Mouse (Mus musculus) Patski (cell line): ENCODE measurements around the gene Swi5. TPM values are rescaled to one million over a fixed set of nuclear protein-coding genes. Genes with fewer than 3 reads are reported as not detected.

ENCODE experiments used
- ATAC-seq: fragments of 100-300 bp; one replicate; pipeline ENCODE4 v1.8.0; 2021
- CTCF ChIA-PET: fragments of 350-600 bp; sonication (Branson Sonifier 250); formaldehyde crosslinking; loops from one replicate; lab custom pipeline; 2022; ENCODE audit warnings: inconsistent platforms; lab: Charles Lee
- POLR2A ChIA-PET: fragments of 350-600 bp; sonication (Branson Sonifier 250); formaldehyde crosslinking; loops from one replicate; lab custom pipeline; 2022; ENCODE audit warnings: antibody characterized with exemption, inconsistent platforms; lab: Charles Lee
- DNase-seq: peaks from one replicate; pipeline ENCODE4 v3.0.0-alpha.2; 2011; ENCODE audit warnings: low read depth, low spot score
- H3K27me3 ChIP-seq: fragments of 371-371 bp; one replicate; pipeline ENCODE4 v1.5.1; 2021
- CTCF ChIP-seq: fragments of 100-300 bp; IDR thresholded peaks from one replicate; pipeline ENCODE4 v1.5.1; 2021
- in situ Hi-C: fragments of 300-500 bp; cut with MboI; formaldehyde crosslinking; loops from 3 replicates; pipeline ENCODE4 v1.11.1; 2018; ENCODE audit warnings: low pct_unique_long_range_greater_than_20kb, mixed read lengths
- polyA plus RNA-seq: library from polyadenylated mRNA; unstranded; gene quantifications from one replicate; pipeline ENCODE4 v1.2.3, GENCODE M21; 2021

Gene Swi5
- polyA plus RNA-seq, 1 experiment from 2014 or later, result 400 TPM

DNA sequence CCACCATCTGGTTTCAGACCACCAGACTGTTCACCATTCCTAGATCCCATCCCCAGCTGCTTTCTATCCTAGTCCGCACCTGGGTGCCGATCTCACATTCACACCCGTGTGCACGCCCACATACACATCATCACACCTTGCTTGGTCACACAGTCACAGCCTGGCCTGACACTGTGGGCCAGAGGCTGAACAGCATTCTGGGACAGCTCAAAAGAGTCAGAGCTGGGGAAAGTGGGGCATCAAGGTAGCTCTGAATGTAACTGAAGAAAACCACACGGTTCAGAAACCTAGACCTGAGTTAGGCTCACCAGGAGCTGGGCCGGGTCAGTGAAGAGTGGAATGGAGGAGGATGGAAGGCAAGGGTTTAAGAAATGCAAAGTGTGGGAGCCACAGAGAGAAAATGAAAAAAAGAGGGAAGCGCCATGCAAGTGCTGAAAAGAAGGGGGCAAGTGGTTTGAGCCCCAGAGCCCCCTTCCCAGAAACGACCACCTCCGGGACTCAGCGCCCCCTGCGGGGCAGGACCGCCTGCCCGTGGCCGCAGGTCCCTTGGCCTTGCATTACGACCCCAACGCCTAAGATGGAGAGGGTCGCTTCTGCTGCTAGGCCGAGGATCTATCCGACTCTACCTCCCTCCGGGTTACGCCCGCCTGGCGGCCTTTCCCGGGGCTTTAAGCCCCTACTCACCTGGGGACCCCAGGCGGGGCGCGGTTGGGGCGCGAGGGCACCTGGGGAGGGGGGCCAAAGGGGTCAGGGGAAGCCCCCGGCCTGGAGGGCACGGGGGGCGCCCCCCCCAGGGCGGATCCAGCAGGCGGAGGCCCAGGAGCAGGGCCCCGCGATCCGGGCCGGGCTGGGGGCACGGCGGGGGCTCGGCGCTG is 23.8 kb upstream of the Swi5 start:
- no peak for ATAC-seq
- in situ Hi-C loops, result loop anchor here (5.0 kb wide), 1 partner anchor 41 kb away; the partner anchor contains the start of genes Ciz1 and Dnm1
- DNase-seq, result no peak
- no peak for TF ChIP-seq CTCF
- POLR2A ChIA-PET, result interaction anchor here (2.6 kb wide), 1 partner anchor 7 kb away, joined by 7 read pairs; no protein-coding TSS in a partner anchor
- CTCF ChIA-PET, result no interaction called here
- no peaks in the 10 kb centered on the region for H3K27me3 ChIP-seq

DNA sequence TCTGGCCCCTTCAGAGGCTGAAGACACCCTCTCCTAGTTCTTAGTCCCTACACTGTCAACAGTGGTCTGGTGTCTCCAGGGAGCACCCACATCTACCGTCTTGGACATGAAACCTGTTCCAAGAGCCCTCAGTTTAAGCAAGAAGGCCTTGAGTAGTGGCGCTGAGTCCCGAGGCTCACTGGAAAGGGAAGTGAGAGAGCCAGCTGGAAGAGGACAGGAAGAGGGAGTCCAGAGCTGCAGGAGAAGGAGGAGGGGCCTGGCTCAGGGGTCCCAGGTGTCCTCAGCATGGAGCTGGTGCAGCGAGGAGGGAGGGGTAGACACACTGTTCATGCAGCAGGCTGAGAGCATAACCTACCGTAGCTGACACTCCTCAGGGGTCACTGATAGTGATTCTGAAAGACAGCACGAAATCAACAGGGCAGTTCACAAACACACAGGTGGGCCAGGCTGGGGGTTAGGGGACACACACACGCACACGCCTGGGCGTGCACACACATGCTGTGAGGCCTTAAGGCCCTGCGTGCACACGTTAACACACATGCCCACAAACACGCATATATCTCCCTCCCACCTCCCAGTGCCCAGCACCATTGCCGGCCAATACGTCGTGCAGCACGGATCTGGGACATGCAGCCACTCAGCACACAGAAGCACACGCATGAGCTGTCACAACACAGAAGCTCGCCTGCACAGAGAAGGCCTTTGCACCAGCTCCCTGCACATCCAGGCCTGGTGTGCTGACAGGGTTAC is 22.4 kb upstream of the Swi5 start:
- H3K27me3 ChIP-seq, result no peaks in the 10 kb centered on the region
- ATAC-seq, result no peak
- in situ Hi-C loops, result loop anchor here (5.0 kb wide), 1 partner anchor 42 kb away; the partner anchor contains the start of genes Ciz1 and Dnm1
- TF ChIP-seq CTCF, result no peak
- POLR2A ChIA-PET, result interaction anchor here (0.7 kb wide), 1 partner anchor 9 kb away, joined by 3 read pairs; no protein-coding TSS in a partner anchor
- DNase-seq, result no peak
- CTCF ChIA-PET, result no interaction called here

DNA sequence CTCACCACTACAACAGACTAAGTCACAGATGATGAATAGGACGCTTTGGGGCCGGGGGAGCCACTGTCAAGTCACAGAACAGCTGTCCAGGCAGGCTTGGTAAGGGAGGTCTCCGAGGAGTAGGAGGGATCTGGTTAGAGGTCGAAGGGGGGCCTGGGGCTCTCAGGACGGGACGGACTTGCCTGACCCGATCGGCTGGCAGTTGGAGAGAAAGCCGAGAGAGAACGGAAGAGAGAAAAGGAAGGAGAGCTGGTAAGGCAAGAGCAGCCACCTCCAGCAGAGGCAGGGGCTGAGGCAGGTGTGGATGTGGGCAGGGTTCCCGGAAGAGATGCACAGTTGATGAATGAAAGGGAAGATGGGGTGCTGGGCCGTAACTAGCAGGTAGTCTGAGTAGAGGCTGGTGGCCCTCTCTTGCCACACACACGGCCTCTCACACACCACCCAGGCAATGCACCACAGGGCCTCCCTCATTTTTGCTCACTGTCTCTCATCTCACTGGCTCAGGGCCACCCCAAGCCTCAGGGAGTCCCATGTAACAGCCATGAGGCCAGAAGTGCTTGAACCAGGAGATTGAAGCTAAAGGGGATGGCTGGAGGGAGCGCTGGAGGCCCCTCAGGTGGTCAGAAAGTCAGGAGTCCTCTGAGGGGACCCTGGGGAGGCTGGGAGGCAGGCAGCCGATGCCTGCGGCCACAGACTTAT is 21.1 kb upstream of the Swi5 start:
- in situ Hi-C loops, result no loop called here
- no peaks in the 10 kb centered on the region for H3K27me3 ChIP-seq
- DNase-seq (no peak), ATAC-seq (no peak)
- POLR2A ChIA-PET, result no interaction called here
- no peak for TF ChIP-seq CTCF
- CTCF ChIA-PET, result interaction anchor here (1.4 to 1.8 kb wide), 3 partner anchors 27 to 43 kb away, joined by 3 to 6 read pairs (median 5); partner anchors contain the start of genes Ciz1 and Dnm1

DNA sequence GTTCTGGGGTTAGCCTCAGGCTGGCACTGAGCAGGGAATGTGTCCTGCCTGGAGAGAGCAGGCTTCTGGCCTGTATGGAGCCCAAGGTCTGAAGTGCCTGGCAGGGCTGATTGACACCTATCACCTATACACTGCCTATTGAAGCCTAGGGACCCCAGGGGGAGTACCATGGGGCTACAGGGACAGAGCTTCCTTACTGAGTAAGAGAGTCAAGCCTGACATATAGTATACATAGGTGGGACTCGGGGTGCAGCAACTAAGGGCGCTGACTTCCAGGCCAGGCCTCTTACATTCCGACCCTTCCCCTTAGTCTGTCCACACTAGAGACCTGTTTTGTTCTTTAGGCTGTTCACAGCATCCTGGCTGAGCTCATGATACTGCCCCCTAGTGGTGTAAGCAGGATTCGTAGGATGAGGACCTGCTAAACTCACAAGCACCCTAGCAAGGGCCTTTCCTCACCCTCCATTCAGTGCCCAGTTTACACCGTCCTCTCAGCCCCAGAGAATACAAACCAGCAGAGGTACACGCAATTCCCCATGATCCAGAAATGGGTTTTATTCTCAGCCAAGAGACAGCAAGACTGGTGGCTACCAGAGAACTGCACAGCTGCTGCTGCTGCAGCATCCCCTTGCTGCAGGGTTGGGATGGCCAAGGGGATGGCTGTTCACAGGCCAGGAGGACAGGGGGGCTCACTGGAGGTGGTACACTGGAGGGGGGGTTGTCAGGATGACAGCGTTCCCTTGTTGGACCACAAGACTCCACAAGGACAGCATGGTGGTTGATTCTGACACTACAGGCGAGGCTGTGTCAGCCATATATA is 20.3 kb upstream of the Swi5 start:
- ATAC-seq, result no peak
- no peak for TF ChIP-seq CTCF
- ChIA-PET CTCF (interaction anchor here (0.8 to 1.8 kb wide), 10 partner anchors 14 to 55 kb away, joined by 3 to 6 read pairs (median 4); partner anchors contain the start of genes Ciz1, Dnm1, Golga2 and Swi5), POLR2A (no interaction called here)
- DNase-seq, result no peak
- no peaks in the 10 kb centered on the region for H3K27me3 ChIP-seq
- in situ Hi-C loops, result no loop called here

DNA sequence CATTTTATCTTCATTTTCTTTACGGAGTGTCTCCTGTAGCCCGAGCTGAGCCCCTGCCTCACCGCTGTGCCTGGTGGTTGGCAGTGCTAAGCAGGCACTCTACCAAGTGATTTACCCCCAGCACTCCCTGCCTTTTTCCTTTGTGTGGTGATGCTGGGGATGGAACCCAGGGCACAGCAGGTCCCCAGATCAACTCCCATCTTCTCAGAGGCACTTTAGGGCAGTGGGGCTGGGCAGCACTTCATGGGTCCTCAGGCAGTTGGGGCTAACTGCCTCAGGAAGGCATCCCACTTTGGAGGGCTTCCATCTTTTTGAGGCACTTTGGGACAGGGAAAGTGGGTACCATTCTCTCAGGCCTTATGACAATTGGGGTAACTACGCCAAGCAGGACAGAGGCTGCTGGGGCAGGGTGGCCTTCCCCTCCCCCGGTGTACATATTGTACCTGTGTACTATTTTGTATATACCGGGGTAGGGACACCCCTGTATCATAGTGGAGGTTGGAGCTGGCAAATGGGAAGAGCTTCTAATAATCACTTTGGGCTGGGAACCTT is 19.4 kb upstream of the Swi5 start:
- H3K27me3 ChIP-seq, result no peaks in the 10 kb centered on the region
- ATAC-seq (no peak), DNase-seq (no peak)
- POLR2A ChIA-PET, result no interaction called here
- in situ Hi-C loops, result no loop called here
- no peak for TF ChIP-seq CTCF
- CTCF ChIA-PET, result interaction anchor here (0.6 to 1.8 kb wide), 11 partner anchors 13 to 55 kb away, joined by 3 to 6 read pairs (median 4); partner anchors contain the start of genes Ciz1, Dnm1, Golga2 and Swi5

DNA sequence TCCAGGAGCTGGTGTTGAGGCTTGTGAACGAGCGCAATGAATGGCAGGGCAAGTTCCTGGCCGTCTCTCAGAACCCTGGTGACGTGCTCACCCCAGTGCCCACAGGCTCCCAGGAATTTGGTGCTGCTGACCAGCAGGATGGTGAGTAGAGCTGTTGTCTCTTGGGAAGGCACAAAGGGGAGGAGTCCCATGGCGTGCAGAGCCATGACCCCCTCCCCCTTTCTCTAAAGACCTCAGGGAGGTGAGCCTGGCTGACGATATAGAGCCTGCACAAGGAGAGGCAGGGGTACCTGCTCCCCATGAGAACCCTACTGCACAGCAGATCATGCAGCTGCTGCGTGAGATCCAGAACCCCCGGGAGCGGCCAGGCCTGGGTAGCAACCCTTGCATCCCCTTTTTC is 18.3 kb upstream of the Swi5 start:
- in situ Hi-C loops, result no loop called here
- ATAC-seq (no peak), DNase-seq (no peak)
- ChIA-PET CTCF (no interaction called here), POLR2A (interaction anchor here (0.6 kb wide), 1 partner anchor 19 kb away, joined by 3 read pairs; no protein-coding TSS in a partner anchor)
- H3K27me3 ChIP-seq, result no peaks in the 10 kb centered on the region
- TF ChIP-seq CTCF, result no peak

DNA sequence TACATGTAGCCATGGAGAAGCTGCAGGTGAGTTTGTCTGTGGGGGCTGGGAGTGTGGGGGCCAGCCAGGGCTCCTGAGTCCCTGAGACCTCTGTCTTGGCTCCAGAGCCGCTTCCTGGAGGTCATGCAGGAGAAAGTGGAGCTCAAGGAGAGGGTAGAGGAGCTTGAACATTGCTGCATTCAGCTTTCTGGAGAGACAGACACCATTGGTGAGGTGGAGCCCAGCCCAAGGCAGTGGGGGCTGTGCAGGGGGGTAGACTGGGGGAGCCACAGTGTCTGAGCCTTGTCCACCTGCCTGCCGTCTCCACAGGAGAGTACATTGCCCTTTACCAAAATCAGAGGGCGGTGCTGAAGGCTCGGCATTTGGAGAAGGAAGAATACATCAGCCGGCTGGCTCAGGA is 17.8 kb upstream of the Swi5 start:
- ChIA-PET POLR2A (interaction anchor here (0.6 kb wide), 1 partner anchor 19 kb away, joined by 3 read pairs; no protein-coding TSS in a partner anchor), CTCF (interaction anchor here (1.2 to 1.8 kb wide), 3 partner anchors 17 to 57 kb away, joined by 3 to 7 read pairs (median 4); no protein-coding TSS in a partner anchor)
- H3K27me3 ChIP-seq, result no peaks in the 10 kb centered on the region
- in situ Hi-C loops, result no loop called here
- no peak for ATAC-seq
- DNase-seq, result no peak
- no peak for TF ChIP-seq CTCF

DNA sequence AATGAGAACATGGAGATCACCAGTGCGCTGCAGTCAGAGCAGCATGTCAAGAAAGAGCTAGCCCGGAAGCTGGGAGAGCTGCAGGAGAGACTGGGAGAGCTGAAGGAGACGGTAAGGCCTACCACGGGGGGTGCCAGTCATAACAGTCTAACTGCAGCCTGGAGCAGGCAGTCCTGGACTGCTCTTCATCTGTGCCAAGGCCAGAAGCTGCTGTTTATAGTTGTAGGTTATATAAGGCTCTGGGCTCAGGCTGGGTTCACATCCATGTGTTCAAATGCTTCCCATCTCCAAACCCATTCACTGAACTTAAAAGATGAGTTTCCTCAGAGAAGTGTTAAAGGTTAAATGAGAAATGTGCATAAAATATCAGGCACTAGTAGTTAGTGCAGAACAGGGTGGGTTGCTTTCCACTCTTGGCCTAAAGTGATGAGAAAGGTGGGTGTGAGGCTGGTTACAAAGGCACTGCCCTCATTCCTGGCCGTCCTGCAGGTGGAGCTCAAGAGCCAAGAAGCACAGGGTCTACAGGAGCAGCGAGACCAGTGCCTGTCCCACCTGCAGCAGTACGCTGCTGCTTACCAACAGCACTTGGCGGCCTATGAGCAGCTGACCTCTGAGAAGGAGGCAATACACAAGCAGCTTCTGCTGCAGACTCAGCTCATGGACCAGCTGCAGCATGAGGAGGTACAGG is 16.4 kb upstream of the Swi5 start:
- no peaks in the 10 kb centered on the region for H3K27me3 ChIP-seq
- in situ Hi-C loops, result no loop called here
- ATAC-seq, result peak; percentile 28
- POLR2A ChIA-PET, result interaction anchor here (0.8 to 1.8 kb wide), 3 partner anchors 8 to 14 kb away, joined by 3 to 7 read pairs (median 3); no protein-coding TSS in a partner anchor
- CTCF ChIA-PET, result interaction anchor here (1.0 to 1.8 kb wide), 9 partner anchors 9 to 182 kb away, joined by 3 to 10 read pairs (median 4); no protein-coding TSS in a partner anchor
- DNase-seq, result no peak
- TF ChIP-seq CTCF, result no peak
